Mouse (Mus musculus) ZHBTc4 (cell line): ENCODE data around the gene Agt.

ENCODE experiments used
- DNase-seq: peaks from one replicate; pipeline ENCODE4 v3.0.0-alpha.2; 2011; ENCODE audit warnings: low read depth, low spot score

The Agt gene

DNA sequence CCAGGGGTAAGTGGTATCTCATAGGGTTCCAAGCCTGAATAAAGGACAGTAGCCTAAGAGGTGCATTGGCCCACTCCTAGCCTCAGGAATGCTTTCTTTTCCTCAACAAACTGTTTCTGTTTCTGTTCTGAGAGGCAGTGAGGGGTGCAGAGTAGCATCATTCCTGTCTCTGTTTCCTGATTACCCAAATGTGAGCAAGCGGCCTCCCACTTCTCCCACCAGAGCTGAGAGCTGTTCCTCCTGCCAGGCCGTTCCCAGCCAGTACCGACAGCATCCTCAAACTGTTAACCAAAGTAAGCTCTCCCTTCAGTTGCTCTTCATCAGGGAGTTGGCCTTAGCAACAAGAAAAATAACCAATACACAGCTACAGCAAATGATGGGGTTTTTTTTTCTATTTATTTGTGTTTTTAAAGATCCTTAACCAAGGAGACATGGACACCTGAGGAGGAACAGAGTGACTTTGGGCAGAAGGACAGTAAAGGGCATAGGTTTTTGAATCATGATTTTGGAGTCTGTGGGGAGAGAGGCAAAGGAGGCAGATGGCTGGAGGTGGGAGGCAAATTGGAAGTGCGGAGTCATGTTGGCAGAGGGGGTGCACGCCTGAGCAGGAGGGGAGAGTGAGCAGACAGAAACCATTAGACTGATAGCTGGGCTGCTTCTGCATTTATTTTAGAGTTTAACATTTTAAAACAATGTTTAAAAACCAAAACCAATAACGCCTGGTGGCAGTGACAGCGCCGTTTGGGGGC, 61.8 kb downstream of the Agt start:
- DNase-seq, result no peak
